Mouse (Mus musculus) MEL (cell line): ENCODE measurements around the gene Mpp6. TPM values are rescaled to one million over a fixed set of nuclear protein-coding genes. Genes with fewer than 3 reads are reported as not detected.
A peak's percentile ranks its signal among the peaks of the same experiment; 100 is the strongest.

ENCODE experiments used
- DNase-seq: peaks from one replicate; pipeline ENCODE4 v3.0.0; 2011; ENCODE audit warnings: low read depth, low spot score
- H3K27ac ChIP-seq: 2 replicates; pipeline ENCODE4 v1.5.1; 2012; ENCODE audit warnings: low read depth, mild to moderate bottlenecking, control low read depth, low read length, moderate library complexity; ENCODE audit not compliant: control insufficient read depth
- H3K27me3 ChIP-seq, 2 experiments: fragments of 150-350 bp in 1 of 2; sonication (generic) in 1 of 2; 2 replicates each; pipeline ENCODE4 v1.6.1; 2012; ENCODE audit warnings: low read length in 2 of 2, mild to moderate bottlenecking in 2 of 2, improper control_type of control experiment in 1 of 2, moderate library complexity in 1 of 2; ENCODE audit not compliant: insufficient read depth in 2 of 2, control insufficient read depth in 1 of 2
- H3K36me3 ChIP-seq, 2 experiments: 2 replicates each; pipeline ENCODE4 v1.6.1; 2012 to 2014; ENCODE audit warnings: low read length in 2 of 2, improper control_type of control experiment in 1 of 2, inconsistent platforms in 1 of 2, mild to moderate bottlenecking in 1 of 2; ENCODE audit not compliant: insufficient read depth in 2 of 2, control insufficient read depth in 1 of 2
- H3K4me1 ChIP-seq, 2 experiments: fragments of 150-350 bp in 1 of 2; sonication (generic) in 1 of 2; 2 replicates each; pipeline ENCODE4 v1.6.1; 2012; ENCODE audit warnings: low read length in 2 of 2, improper control_type of control experiment in 1 of 2, mild to moderate bottlenecking in 1 of 2; ENCODE audit not compliant: insufficient read depth in 2 of 2, control insufficient read depth in 1 of 2
- H3K4me3 ChIP-seq, 2 experiments: fragments of 150-350 bp in 1 of 2; sonication (generic) in 1 of 2; 2 replicates each; pipeline ENCODE4 v1.5.1; 2012; ENCODE audit warnings: low read depth in 2 of 2, low read length in 2 of 2, mild to moderate bottlenecking in 2 of 2, moderate library complexity in 2 of 2, control low read depth in 1 of 2, improper control_type of control experiment in 1 of 2; ENCODE audit not compliant: control insufficient read depth in 1 of 2, insufficient read depth in 1 of 2
- H3K79me2 ChIP-seq: 2 replicates; pipeline ENCODE4 v1.6.1; 2012; ENCODE audit warnings: mild to moderate bottlenecking, low read length, moderate library complexity; ENCODE audit not compliant: control insufficient read depth, poor library complexity, insufficient read depth
- H3K9ac ChIP-seq: 2 replicates; pipeline ENCODE4 v1.6.1; 2012; ENCODE audit warnings: low read depth, mild to moderate bottlenecking, control low read depth, low read length, moderate library complexity; ENCODE audit not compliant: control insufficient read depth, poor library complexity, severe bottlenecking
- H3K9me3 ChIP-seq: fragments of 150-350 bp; sonication (generic); replicated peaks from 2 replicates; pipeline ENCODE4 v1.6.1; 2012; ENCODE audit warnings: mild to moderate bottlenecking, low read length, improper control_type of control experiment, moderate library complexity; ENCODE audit not compliant: insufficient read depth
- CHD2 ChIP-seq: IDR thresholded peaks from 2 replicates; pipeline ENCODE4 v1.6.1; 2011; ENCODE audit warnings: low read length, improper control_type of control experiment
- CTCF ChIP-seq, 3 experiments: IDR thresholded peaks in 2 of 3; conservative IDR thresholded peaks in 1 of 3; 2 replicates each; pipeline ENCODE4 v1.5.1; 2011 to 2012; ENCODE audit warnings: low read length in 3 of 3, low read depth in 2 of 3, mild to moderate bottlenecking in 2 of 3, improper control_type of control experiment in 1 of 3, inconsistent platforms in 1 of 3, mixed read lengths in 1 of 3, moderate library complexity in 1 of 3; ENCODE audit not compliant: control insufficient read depth in 1 of 3, insufficient read depth in 1 of 3, poor library complexity in 1 of 3, severe bottlenecking in 1 of 3
- E2F4 ChIP-seq: IDR thresholded peaks from 2 replicates; pipeline ENCODE4 v1.6.1; 2011; ENCODE audit warnings: low read depth, low read length, improper control_type of control experiment, borderline replicate concordance
- GATA1 ChIP-seq: IDR thresholded peaks from 2 replicates; pipeline ENCODE4 v1.6.1; 2011; ENCODE audit warnings: low read depth, low read length, improper control_type of control experiment
- HCFC1 ChIP-seq: IDR thresholded peaks from 2 replicates; pipeline ENCODE4 v1.6.1; 2012; ENCODE audit warnings: low read depth, mild to moderate bottlenecking, inconsistent platforms, low read length, improper control_type of control experiment, moderate library complexity
- JUND ChIP-seq: IDR thresholded peaks from 2 replicates; pipeline ENCODE4 v1.6.1; 2011; ENCODE audit warnings: low read depth, mild to moderate bottlenecking, improper control_type of control experiment, low read length
- KAT2A ChIP-seq: conservative IDR thresholded peaks from 2 replicates; pipeline ENCODE4 v1.6.1; 2012; ENCODE audit warnings: low read depth, low read length, improper control_type of control experiment, inconsistent platforms
- MAFK ChIP-seq: IDR thresholded peaks from 2 replicates; pipeline ENCODE4 v1.6.1; 2011; ENCODE audit warnings: low read depth, mild to moderate bottlenecking, low read length, improper control_type of control experiment, borderline replicate concordance
- MAZ ChIP-seq: IDR thresholded peaks from 2 replicates; pipeline ENCODE4 v1.6.1; 2012; ENCODE audit warnings: low read depth, mild to moderate bottlenecking, inconsistent platforms, low read length, improper control_type of control experiment
- MEF2A ChIP-seq: IDR thresholded peaks from 2 replicates; pipeline ENCODE4 v1.6.1; 2014; ENCODE audit warnings: low read depth, mild to moderate bottlenecking, inconsistent platforms, low read length, improper control_type of control experiment; ENCODE audit not compliant: poor library complexity, insufficient replicate concordance, severe bottlenecking; ENCODE audit errors: extremely low read depth
- MXI1 ChIP-seq: IDR thresholded peaks from 2 replicates; pipeline ENCODE4 v1.6.1; 2011; ENCODE audit warnings: mild to moderate bottlenecking, low read depth, low read length, improper control_type of control experiment
- MYB ChIP-seq: IDR thresholded peaks from 2 replicates; pipeline ENCODE4 v1.6.1; 2011; ENCODE audit warnings: mild to moderate bottlenecking, low read depth, low read length, improper control_type of control experiment
- MYC ChIP-seq: IDR thresholded peaks from 2 replicates; pipeline ENCODE4 v1.6.1; 2011; ENCODE audit warnings: low read depth, mild to moderate bottlenecking, low read length, improper control_type of control experiment, moderate library complexity
- NELFE ChIP-seq: IDR thresholded peaks from 2 replicates; pipeline ENCODE4 v1.6.1; 2011; ENCODE audit warnings: low read depth, low read length, improper control_type of control experiment
- NRF1 ChIP-seq: IDR thresholded peaks from 2 replicates; pipeline ENCODE4 v1.6.1; 2014; ENCODE audit warnings: low read depth, mild to moderate bottlenecking, inconsistent platforms, low read length, improper control_type of control experiment, moderate library complexity; ENCODE audit not compliant: poor library complexity, insufficient read depth, severe bottlenecking
- RCOR1 ChIP-seq: IDR thresholded peaks from 2 replicates; pipeline ENCODE4 v1.6.1; 2012; ENCODE audit warnings: low read depth, mild to moderate bottlenecking, inconsistent platforms, low read length, improper control_type of control experiment
- SIN3A ChIP-seq: IDR thresholded peaks from 2 replicates; pipeline ENCODE4 v1.6.1; 2012; ENCODE audit warnings: low read length, improper control_type of control experiment, inconsistent platforms
- TCF12 ChIP-seq: IDR thresholded peaks from 2 replicates; pipeline ENCODE4 v1.6.1; 2014; ENCODE audit warnings: low read depth, mild to moderate bottlenecking, inconsistent platforms, low read length, improper control_type of control experiment, moderate library complexity
- UBTF ChIP-seq: IDR thresholded peaks from 2 replicates; pipeline ENCODE4 v1.6.1; 2012; ENCODE audit warnings: low read depth, mild to moderate bottlenecking, inconsistent platforms, low read length, improper control_type of control experiment, moderate library complexity, borderline replicate concordance; ENCODE audit not compliant: insufficient read depth
- USF1 ChIP-seq: IDR thresholded peaks from 2 replicates; pipeline ENCODE4 v1.6.1; 2014; ENCODE audit warnings: low read depth, mild to moderate bottlenecking, inconsistent platforms, low read length, improper control_type of control experiment, moderate library complexity
- ZKSCAN1 ChIP-seq: IDR thresholded peaks from 2 replicates; pipeline ENCODE4 v1.6.1; 2012; ENCODE audit warnings: low read depth, mild to moderate bottlenecking, inconsistent platforms, low read length, improper control_type of control experiment, moderate library complexity
- ZMIZ1 ChIP-seq: IDR thresholded peaks from 2 replicates; pipeline ENCODE4 v1.6.1; 2012; ENCODE audit warnings: low read depth, mild to moderate bottlenecking, inconsistent platforms, low read length, improper control_type of control experiment, moderate library complexity
- ZNF384 ChIP-seq: IDR thresholded peaks from 2 replicates; pipeline ENCODE4 v1.6.1; 2012; ENCODE audit warnings: low read depth, mild to moderate bottlenecking, inconsistent platforms, low read length, improper control_type of control experiment
- polyA plus RNA-seq, 2 experiments: library from polyadenylated mRNA; stranded (reverse) in 1 of 2; unstranded in 1 of 2; fragments of >175 nt in 1 of 2; fragments of >200 nt in 1 of 2; gene quantifications; 2 replicates each; pipeline versions ENCODE4 v1.2.1 to v1.2.4; 2012; ENCODE audit warnings: low replicate concordance in 2 of 2, low read depth in 1 of 2; ENCODE audit not compliant: insufficient read length in 2 of 2, insufficient read depth in 1 of 2, missing spikeins in 1 of 2
- total RNA-seq: library from RNA; depleted of rRNA; stranded (reverse); fragments of 300-350 nt; gene quantifications from 2 replicates; pipeline ENCODE4 v1.2.3, GENCODE M21; 2012

Gene Mpp6
- total and polyA plus RNA-seq, 3 experiments: 68.1 to 74.8 TPM; not detected in 1

DNA sequence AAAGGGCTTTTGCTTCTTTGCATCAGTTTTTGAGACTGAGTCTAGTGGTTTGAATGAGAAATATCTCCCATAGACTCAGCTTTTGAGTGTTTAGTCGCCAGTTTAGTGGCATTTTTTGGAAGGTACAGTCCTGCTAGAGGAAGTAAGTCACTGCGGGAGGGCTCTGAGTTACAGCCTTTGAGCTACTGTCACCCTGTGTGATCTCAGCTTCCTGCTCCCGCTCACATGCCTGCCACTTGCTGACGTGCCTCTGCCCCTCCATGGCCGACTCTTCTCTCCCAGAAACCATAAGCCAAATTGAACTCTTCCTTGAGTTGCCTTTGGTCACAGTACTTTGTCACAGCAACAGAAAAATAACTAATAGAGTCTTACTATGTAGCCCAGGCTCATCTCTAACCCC, 112.9 kb downstream of the Mpp6 start:
- peaks cover 0 to 11% of the 10 kb centered on the region in 2 experiments; a peak in 1 of 4 replicates for H3K4me1 ChIP-seq
- no peak overlapping the region for H3K27ac ChIP-seq
- DNase-seq: peak; percentile 56
- no peaks in the 10 kb centered on the region; a peak in 2 of 4 replicates for H3K36me3 ChIP-seq
- TF ChIP-seq JUND: no peak
- no peak for TF ChIP-seq SIN3A
- TF ChIP-seq E2F4: no peak
- TF ChIP-seq TCF12: no peak
- no peak for TF ChIP-seq MYB
- no peak for TF ChIP-seq ZNF384
- no peak for TF ChIP-seq USF1
- no peak for TF ChIP-seq GATA1
- no peak for TF ChIP-seq CHD2
- no peak for TF ChIP-seq NRF1
- no peak for TF ChIP-seq MEF2A
- no peak for TF ChIP-seq MAFK
- TF ChIP-seq CTCF (IDR thresholded peaks at IDR 0.05 in 2 of 3, conservative IDR thresholded peaks at IDR 0.05 in 1 of 3; ENCODE audit: control insufficient read depth in 1 of 3, insufficient read depth in 1 of 3, low read depth in 2 of 3, low read length in 3 of 3, poor library complexity in 1 of 3, severe bottlenecking in 1 of 3): no peak
- TF ChIP-seq MXI1: no peak
- TF ChIP-seq RCOR1: no peak
- TF ChIP-seq NELFE: no peak
- no peak for TF ChIP-seq UBTF
- TF ChIP-seq MAZ: no peak
- TF ChIP-seq HCFC1: no peak
- H3K27me3 ChIP-seq: no peaks in the 10 kb centered on the region
- no peaks in the 10 kb centered on the region for H3K9me3 ChIP-seq
- no peak overlapping the region for H3K4me3 ChIP-seq
- peak overlapping the region; percentile 28; the same call in 1 of the 2 replicates for H3K9ac ChIP-seq
- H3K79me2 ChIP-seq: no peaks in the 10 kb centered on the region

GRCm38 (mm10) chr6:50223606-50224005, 113.6 kb downstream of the Mpp6 start:
- Histone ChIP-seq H3K4me1 (peaks cover 0 to 11% of the 10 kb centered on the region in 2 experiments; a peak in 1 of 4 replicates), H3K79me2 (no peaks in the 10 kb centered on the region), H3K9me3 (no peaks in the 10 kb centered on the region), H3K27me3 (0 out of 4 replicates have a peak, but pooled peaks cover 0 to 2% of the 10 kb centered on the region in 2 experiments), H3K36me3 (no peaks in the 10 kb centered on the region; a peak in 2 of 4 replicates), H3K9ac (no peak overlapping the region), H3K4me3 (no peak overlapping the region), H3K27ac (no peak overlapping the region)
- TF ChIP-seq ZMIZ1: no peak
- no peak for TF ChIP-seq MYB
- no peak for TF ChIP-seq KAT2A
- TF ChIP-seq MAZ: no peak
- TF ChIP-seq GATA1: no peak
- TF ChIP-seq MYC: no peak
- no peak for TF ChIP-seq SIN3A
- no peak for TF ChIP-seq ZKSCAN1
- TF ChIP-seq NELFE: no peak
- no peak for TF ChIP-seq NRF1
- no peak for TF ChIP-seq TCF12
- DNase-seq: no peak
